Mouse (Mus musculus): ENCODE results near the gene Plekha4.
"Not testable (repeated sequence)": the region's sequence is repeated elsewhere in the genome, so short reads cannot be mapped to it uniquely, and the experiment has no call there.

Gene Plekha4

DNA sequence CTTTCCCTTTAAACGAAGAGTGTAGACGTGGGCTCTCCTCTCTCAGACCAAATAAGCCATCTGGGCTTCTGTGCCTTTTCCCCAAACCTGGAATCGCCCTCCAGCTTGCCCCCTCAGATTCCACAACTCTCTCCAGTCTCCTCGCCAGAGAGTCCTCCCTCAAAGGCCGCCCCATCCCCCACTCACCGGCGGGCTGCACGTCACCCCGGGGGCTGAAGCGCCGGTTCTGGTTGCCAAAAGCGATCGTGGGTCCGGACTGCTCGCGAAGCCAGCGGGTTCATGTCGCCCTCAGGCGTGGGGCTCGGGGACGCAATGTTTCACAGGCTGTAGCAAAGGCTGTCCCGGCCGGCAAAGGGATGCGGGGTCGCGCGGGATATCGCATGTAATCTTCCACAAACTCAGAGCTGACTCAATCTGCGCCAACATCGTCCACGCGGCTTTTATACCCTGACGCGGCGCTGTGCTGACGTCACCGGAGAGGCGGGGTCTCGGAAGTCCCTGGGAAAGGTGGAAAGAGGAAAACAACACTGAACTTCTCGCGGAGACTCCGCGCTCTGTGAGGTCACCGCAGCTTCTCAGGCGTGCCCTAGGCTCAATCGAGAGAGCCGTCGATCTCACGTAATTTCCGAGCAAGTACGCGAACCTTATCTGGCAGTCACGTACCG, at the start of gene Plekha4, which contains the start of gene Ppp1r15a:
Plekha4 (plus strand) TSS at position 522 of the 665 bp plus-strand sequence.
Ppp1r15a (minus strand) TSS at position 460 of the 665 bp plus-strand sequence.
- peak; percentile 97 for DNase-seq (ENCODE audit: low spot score)

DNA sequence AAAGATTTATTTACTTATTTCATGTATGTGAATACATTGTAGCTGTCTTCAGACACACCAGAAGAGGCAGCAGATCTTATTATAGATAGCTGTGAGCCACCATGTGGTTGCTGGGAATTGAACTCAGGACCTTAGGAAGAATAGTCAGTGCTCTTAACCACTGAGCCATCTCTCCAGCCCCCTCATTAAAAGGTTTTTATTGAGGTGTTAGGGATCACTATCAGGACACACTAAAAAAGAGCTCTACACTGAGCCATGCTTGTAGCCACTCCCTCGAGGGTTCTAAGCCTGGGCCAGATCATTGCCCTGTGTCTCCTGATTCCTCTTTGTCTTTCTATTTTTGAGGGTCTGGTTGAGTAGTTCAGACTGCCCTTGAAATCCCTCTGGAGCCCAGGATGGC, 49.7 kb upstream of the Plekha4 start:
- DNase-seq (ENCODE audit: low spot score), result no peak

DNA sequence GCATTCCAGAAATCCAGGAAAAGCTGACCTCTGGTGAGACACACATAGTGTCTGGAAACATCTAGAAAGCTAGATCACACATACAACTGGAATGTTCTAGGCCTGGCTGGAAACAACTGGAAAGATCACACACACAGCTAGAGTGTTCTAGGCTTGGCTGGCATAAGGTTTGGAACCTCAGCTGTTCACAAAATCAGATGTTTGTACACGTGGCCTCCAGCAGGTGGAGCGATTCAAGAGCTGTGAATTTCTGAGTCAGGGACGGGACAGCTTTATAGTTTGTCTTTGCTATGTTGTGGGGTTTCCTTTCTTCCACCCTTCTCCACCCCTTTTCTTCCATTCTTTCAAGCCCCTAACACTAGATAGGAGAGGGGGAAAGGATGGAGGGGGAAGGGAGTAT, 49.1 kb upstream of the Plekha4 start:
- DNase-seq (ENCODE audit: low spot score), result peak; percentile 74

DNA sequence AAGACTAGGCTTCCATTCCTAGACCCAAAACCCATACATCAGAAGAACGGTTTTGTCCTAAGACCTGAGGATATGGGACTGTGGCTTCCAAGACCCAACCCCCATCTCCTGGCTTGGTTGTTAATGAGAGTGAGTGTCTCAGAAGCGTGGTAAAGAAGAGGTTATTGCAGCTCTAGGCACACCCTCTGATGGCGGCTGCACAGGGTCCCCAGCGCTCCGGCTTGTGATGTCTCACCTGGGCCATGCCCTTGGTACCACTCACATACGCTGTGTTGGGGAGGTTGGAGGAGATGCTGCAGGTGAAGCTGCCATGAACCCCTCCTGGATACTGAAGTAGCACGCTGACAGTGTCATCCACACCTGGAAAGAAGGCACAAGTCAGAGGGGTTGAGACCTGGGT, 47.4 kb upstream of the Plekha4 start:
- no peak for DNase-seq (ENCODE audit: low spot score)

DNA sequence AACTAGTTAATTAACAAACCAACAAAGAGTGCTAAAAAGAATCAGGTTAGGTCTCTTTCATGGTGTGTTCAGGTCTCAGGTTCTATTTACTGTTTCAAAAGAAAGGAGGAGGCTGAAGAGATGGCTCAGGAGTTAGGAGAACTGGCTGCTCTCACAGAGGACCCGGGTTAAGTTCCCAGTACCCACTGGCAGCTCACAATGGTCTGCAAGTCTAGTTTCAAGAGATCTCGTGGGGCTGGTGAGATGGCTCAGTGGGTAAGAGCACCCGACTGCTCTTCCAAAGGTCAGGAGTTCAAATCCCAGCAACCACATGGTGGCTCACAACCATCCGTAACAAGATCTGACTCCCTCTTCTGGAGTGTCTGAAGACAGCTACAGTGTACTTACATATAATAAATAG, 45.8 kb upstream of the Plekha4 start:
- not testable (repeated sequence) for DNase-seq (ENCODE audit: low spot score)

- peak; percentile 83 for DNase-seq (ENCODE audit: low spot score)
These were observed 44.7 kb upstream of the Plekha4 start, which contains the start of gene Tulp2 for GRCm38 (mm10) chr7:45481374-45481927. TSS of gene Tulp2 (plus strand) at chr7:45481877.

GRCm38 (mm10) chr7:45482166-45482565, 44.0 kb upstream of the Plekha4 start:
- DNase-seq (ENCODE audit: low spot score), result no peak

- DNase-seq (ENCODE audit: low spot score), result not testable (repeated sequence)
These were observed 41.1 kb upstream of the Plekha4 start for GRCm38 (mm10) chr7:45484985-45485384.

GRCm38 (mm10) chr7:45486158-45486557, 40.0 kb upstream of the Plekha4 start:
- DNase-seq (ENCODE audit: low spot score), result no peak

GRCm38 (mm10) chr7:45486761-45487415, 39.2 kb upstream of the Plekha4 start, which contains the start of gene Gm45808:
TSS of gene Gm45808 (minus strand) at chr7:45486811.
- no peak for DNase-seq (ENCODE audit: low spot score)

- no peak for DNase-seq (ENCODE audit: low spot score)
These were observed 38.3 kb upstream of the Plekha4 start for GRCm38 (mm10) chr7:45487861-45488292.

- peak; percentile 76 for DNase-seq (ENCODE audit: low spot score)
These were observed 37.6 kb upstream of the Plekha4 start, which contains the start of gene Dhdh for GRCm38 (mm10) chr7:45488293-45489204. TSS of gene Dhdh (minus strand) at chr7:45488805.

- DNase-seq (ENCODE audit: low spot score), result no peak
These were observed 36.6 kb upstream of the Plekha4 start for GRCm38 (mm10) chr7:45489578-45489977.

DNA sequence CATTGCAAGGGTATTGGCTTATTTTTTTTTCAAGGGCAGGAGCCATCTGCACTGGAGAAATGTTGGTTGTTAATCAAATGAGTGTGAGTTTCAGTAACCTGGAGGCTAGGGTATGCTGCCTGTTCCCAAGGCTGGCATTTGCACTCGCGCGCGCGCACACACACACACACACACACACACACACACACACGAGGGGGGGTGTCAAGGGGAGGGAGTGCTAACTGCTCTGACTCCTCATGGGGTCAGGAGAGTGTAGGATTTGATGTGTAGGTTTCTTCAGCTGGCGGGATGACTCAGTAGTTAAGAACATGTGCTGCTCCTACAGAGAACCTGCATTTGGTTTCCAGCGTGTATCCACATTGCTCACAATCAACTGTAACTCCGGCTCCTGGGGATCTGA, 35.3 kb upstream of the Plekha4 start:
- no peak for DNase-seq (ENCODE audit: low spot score)

GRCm38 (mm10) chr7:45491264-45491663, 34.9 kb upstream of the Plekha4 start:
- no peak for DNase-seq (ENCODE audit: low spot score)

- no peak for DNase-seq (ENCODE audit: low spot score)
These were observed 33.8 kb upstream of the Plekha4 start for GRCm38 (mm10) chr7:45492225-45492844.

DNA sequence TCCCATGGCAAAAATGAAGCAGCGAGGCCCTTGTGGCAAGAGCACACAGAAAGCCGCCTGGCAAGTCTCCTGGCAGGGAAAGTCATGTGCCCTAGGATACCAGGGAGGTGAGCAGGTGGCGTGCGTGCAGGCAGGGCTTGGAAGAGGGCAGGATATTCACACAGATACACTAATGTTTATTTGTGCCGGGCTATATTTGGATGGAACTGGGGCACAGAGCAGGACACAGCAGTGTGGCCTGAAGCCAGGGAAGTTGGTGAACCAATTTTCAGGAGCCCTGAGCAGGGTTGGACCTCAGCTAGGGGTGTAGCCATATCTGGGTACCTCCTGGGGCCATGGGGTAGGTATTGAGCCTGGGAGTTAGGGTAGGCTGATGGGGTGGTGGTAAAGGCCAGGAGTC, 33.2 kb upstream of the Plekha4 start:
- no peak for DNase-seq (ENCODE audit: low spot score)

GRCm38 (mm10) chr7:45494548-45494947, 31.6 kb upstream of the Plekha4 start:
- no peak for DNase-seq (ENCODE audit: low spot score)

- DNase-seq (ENCODE audit: low spot score), result no peak
These were observed 27.7 kb upstream of the Plekha4 start for GRCm38 (mm10) chr7:45498427-45498826.

GRCm38 (mm10) chr7:45507583-45507982, 18.5 kb upstream of the Plekha4 start:
- DNase-seq (ENCODE audit: low spot score), result no peak

GRCm38 (mm10) chr7:45508561-45508960, 17.6 kb upstream of the Plekha4 start:
- DNase-seq (ENCODE audit: low spot score), result no peak

Measured in testis, postnatal 10 days (tissue).